8 mouse cellular contexts compared by ENCODE assay signal in the genomic region with DNA sequence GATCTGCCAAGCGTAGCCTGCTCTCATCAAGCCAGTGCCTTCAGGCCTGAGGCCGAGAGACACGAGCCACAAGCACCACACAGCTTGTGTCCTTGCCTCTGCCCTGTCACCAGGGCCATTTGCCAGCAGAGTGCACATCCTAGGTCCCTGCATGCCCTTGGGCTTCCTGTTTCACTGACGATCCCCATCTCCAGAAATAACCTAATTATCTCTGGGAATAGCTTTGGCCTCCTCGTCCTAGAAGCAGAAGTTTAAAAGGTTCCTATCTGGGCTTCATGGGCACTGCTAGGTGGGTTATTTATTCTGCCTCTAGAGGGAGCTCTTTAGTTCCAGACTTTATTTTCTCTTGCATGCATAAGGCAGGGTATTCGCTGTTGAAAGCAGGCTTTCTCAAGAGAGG.
DNase-seq lines count a peak whose midpoint lies in the region; ATAC-seq and TF ChIP-seq lines count a peak whose summit lies in the region.

No protein-coding gene starts in this region.

- ATAC-seq in forebrain, postnatal 0 days: no peak
- no peak for ATAC-seq in forebrain, embryonic 12.5 days (ENCODE audit: low FRiP score)
- 0 out of 2 replicates have a peak, but pooled peaks have one; percentile 33 for ATAC-seq in kidney, embryonic 15.5 days (replicated peaks; ENCODE audit: low FRiP score)
- ATAC-seq in megakaryocyte progenitor cell, adult 5-6 weeks (replicated peaks; ENCODE audit: poor library complexity): peak; percentile 76
- ATAC-seq in activated CD4-positive, CD25-positive, alpha-beta regulatory T cell, adult 4 months: no peak

- H3K9ac ChIP-seq in forebrain, postnatal 0 days: no peak overlapping the region
- H3K9ac ChIP-seq in forebrain, embryonic 12.5 days: no peak overlapping the region
- H3K9ac ChIP-seq in kidney, embryonic 15.5 days: no peak overlapping the region

- H3K4me3 ChIP-seq in forebrain, postnatal 0 days (ENCODE audit: low read depth, low read length): no peak overlapping the region
- H3K4me3 ChIP-seq in forebrain, embryonic 12.5 days (replicated peaks): no peak overlapping the region
- H3K4me3 ChIP-seq in kidney, embryonic 15.5 days (replicated peaks): no peak overlapping the region

- no peaks in the 10 kb centered on the region for H3K4me1 ChIP-seq in forebrain, postnatal 0 days (ENCODE audit: insufficient read depth)
- no peaks in the 10 kb centered on the region for H3K4me1 ChIP-seq in forebrain, embryonic 12.5 days
- H3K4me1 ChIP-seq in kidney, embryonic 15.5 days: no peaks in the 10 kb centered on the region; the same call in none of the 2 replicates

- DNase-seq in forebrain, postnatal 0 days: no peak
- peak; percentile 25 for DNase-seq in right cerebral cortex, adult 18-20 months
- no peak for DNase-seq in right cerebral cortex, postnatal 36 days (ENCODE audit: low spot score in 2 of 2)
- peak; percentile 36 to 51 for DNase-seq in cerebellum, postnatal 10 days

- H3K4me2 ChIP-seq in forebrain, postnatal 0 days (ENCODE audit: low read depth): no peak overlapping the region
- H3K4me2 ChIP-seq in forebrain, embryonic 12.5 days: no peak overlapping the region
- H3K4me2 ChIP-seq in kidney, embryonic 15.5 days: no peak overlapping the region

- WGBS in forebrain, postnatal 0 days: 58% methylated on average over 6 of the region's 6 CpGs
- WGBS in forebrain, embryonic 12.5 days: 64% methylated on average over 6 of the region's 6 CpGs
- 45% methylated on average over 6 of the region's 6 CpGs for WGBS in kidney, embryonic 15.5 days

- TF ChIP-seq CTCF in forebrain, postnatal 0 days (IDR thresholded peaks at IDR 0.05; ENCODE audit: low read depth): peak; percentile 50

- H3K27ac ChIP-seq in forebrain, postnatal 0 days (ENCODE audit: low read depth, low read length): no peak overlapping the region
- no peak overlapping the region for H3K27ac ChIP-seq in forebrain, embryonic 12.5 days
- no peak overlapping the region for H3K27ac ChIP-seq in kidney, embryonic 15.5 days

- no peaks in the 10 kb centered on the region for H3K27me3 ChIP-seq in forebrain, postnatal 0 days (ENCODE audit: insufficient read depth, low read length)
- no peaks in the 10 kb centered on the region for H3K27me3 ChIP-seq in forebrain, embryonic 12.5 days
- no peaks in the 10 kb centered on the region for H3K27me3 ChIP-seq in kidney, embryonic 15.5 days

- H3K36me3 ChIP-seq in forebrain, postnatal 0 days (ENCODE audit: insufficient read depth): no peaks in the 10 kb centered on the region
- no peaks in the 10 kb centered on the region for H3K36me3 ChIP-seq in forebrain, embryonic 12.5 days (replicated peaks)
- H3K36me3 ChIP-seq in kidney, embryonic 15.5 days: no peaks in the 10 kb centered on the region

- H3K9me3 ChIP-seq in forebrain, postnatal 0 days (ENCODE audit: low read length): no peaks in the 10 kb centered on the region
- H3K9me3 ChIP-seq in forebrain, embryonic 12.5 days: no peaks in the 10 kb centered on the region
- H3K9me3 ChIP-seq in kidney, embryonic 15.5 days (replicated peaks): no peaks in the 10 kb centered on the region

Comparison
In these comparisons a context has a peak if more than half of its experiments do, and no peak if none do; other contexts are left out.
1. DNase-seq: peak in right cerebral cortex, adult 18-20 months (single experiment) and cerebellum, postnatal 10 days (2 of 2); none in forebrain, postnatal 0 days (single experiment) and right cerebral cortex, postnatal 36 days (0 of 2).
2. ATAC-seq: peak in kidney, embryonic 15.5 days (single experiment) and megakaryocyte progenitor cell, adult 5-6 weeks (single experiment); none in forebrain, postnatal 0 days (single experiment), forebrain, embryonic 12.5 days (single experiment) and activated CD4-positive, CD25-positive, alpha-beta regulatory T cell, adult 4 months (single experiment).